Mouse (Mus musculus) fat pad, adult 2 months (tissue): ENCODE measurements around the gene Zdhhc5.

Experiments
- DNase-seq: peaks from one replicate; pipeline ENCODE4 v3.0.0-alpha.2; 2011; ENCODE audit warnings: low read depth, low spot score; ENCODE audit errors: extremely low read depth

Gene Zdhhc5

DNA sequence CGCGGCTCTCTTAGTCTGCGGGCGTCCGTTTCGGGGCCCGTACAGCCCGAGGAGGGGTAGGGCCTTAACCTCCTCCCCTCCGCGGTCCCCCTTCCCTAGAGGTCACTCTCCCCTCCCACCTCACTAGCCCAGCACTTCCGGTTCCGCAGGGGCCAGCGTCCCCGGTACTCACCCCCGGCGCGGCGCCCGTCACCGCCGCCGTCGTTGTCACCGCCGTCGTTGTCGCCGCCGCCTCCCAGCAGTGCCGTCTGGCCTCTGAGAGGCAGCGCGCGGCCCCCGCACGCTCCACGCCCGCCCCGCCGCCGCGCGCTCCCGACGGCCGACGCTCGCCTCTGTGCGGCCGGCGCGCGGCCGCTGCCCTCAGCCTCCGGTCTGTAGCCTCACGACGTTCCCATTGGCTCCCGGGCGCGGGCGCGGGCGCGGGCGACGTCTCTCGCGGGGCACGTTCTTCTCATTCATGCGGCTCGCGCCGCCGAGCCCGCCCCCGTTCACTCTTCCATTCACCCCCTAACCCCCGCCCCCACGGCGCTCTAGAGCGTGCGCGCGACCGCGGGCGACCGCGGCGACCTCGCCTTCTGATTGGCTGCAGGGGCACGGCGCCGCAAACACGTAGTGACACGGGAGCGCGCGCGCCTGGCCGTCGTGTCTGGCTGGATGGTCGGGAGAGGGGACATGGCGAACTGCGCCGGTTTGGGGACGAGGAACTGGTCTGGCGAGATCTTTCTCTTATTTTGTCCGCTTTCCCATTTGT, at the start of gene Zdhhc5:
Gene Zdhhc5 (minus strand): TSS at position 370 of the 751 bp plus-strand sequence.
- peak; percentile 71 for DNase-seq

DNA sequence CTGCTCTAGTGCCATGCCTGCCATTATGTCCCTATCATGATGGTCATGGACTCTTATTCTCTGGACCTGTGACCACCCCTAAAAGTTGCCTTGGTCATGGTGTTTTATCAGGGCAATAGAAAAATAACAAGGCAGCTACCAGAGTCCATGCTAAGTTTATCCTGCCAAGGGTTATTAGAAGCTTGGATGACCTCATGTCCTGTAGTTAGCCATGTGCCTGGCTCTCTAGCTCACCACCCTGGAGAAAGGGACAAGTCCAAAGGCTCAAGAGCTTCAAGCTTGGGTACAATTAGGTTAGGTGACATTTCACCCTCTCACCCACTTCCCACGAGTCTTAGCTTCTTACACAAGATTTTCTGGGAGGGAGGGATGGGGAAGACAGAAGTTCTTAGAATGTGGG, 47.8 kb upstream of the Zdhhc5 start:
- DNase-seq: no peak

GRCm38 (mm10) chr2:84762295-84762694, 47.3 kb upstream of the Zdhhc5 start:
- no peak for DNase-seq

DNA sequence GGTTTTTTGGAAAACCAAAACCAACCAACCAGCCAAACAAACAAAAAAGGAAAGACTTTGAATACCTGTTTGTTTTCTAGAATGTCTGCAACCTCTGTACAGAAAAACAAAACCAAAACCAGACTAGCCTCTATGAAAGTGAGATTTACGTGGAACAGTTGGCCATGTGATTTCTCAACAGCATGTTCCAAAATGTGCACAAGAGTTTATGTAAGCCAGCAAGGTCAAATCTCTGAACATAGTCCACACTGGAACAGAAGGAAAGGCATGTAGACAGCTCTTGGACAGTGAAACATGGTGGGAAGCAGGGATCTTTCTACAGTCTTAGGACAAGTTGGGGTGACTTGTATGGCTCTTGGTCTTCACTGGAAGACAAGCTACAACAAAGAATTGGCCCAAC, 46.9 kb upstream of the Zdhhc5 start:
- no peak for DNase-seq

GRCm38 (mm10) chr2:84761309-84761708, 46.3 kb upstream of the Zdhhc5 start:
- no peak for DNase-seq

DNA sequence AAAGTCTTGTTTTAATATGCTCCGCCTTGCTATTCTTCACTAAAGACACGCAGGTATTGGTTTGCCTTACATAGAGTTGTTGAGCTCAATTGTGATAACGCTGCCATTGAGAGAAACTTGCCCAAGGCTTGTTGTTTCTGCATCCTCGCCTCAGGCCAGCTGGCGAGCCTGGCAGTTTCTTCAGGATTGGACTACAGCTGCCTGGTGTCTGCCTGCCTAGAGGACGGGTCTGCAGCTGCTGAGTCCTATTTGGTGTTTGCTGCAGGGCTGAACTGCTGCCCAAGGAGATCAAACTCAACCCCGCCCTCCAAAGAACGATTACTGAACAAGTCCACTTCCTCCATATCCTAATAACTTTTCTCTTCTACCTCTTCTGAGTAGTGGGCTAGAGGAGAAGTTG, 45.8 kb upstream of the Zdhhc5 start:
- no peak for DNase-seq

- no peak for DNase-seq
These were observed 43.7 kb upstream of the Zdhhc5 start for GRCm38 (mm10) chr2:84758542-84759127.

DNA sequence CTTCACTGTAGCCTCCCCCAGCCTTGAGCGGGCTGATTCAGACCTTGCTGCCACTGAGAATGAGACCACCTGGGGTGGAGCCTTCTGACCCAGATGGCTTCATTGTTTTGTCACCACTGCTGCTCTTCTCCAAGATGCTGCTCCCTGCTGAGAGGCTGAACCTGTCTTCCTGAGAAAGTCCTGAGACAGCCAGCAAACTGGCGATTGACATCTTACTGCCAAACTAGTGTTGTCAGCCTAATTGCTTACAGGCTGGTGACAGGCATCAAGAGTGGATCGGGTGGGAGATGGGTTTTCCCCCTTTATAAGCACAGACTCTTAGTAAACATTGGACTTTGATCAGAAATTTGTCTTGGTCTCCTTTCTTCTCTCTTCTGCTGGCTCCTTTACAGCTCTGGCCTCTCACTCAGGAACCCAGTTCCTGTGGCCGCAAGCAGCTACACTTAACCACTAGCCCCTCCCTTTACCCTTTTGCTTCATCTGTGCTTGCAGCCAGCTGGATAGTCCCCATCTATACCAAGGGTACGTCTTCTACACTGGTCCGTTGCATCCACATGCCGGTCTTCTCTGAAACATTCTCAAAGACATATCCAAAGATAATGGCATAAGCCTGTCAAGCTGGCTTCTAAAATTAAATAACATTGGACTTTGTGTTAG, 42.2 kb upstream of the Zdhhc5 start:
- DNase-seq: no peak

- DNase-seq: no peak
These were observed 41.3 kb upstream of the Zdhhc5 start for GRCm38 (mm10) chr2:84756245-84756644.

DNA sequence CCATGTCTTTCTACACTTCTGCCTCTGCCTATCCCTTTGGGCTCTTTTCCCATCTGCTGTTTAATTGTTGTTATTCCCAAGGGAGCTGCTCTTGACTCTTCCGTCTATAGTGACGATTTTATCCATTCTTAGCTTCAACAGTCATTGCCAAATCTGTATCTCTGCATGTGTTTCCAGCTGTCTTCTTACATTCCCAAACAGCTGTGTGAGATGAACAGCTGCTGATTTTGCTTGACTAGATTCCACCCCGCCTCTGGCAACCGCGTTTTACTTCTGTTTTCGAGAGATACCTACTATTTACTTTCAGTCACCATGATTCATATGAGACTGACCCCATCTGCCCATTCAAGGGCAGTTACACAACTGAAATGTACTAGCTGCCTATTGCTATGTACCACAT, 35.1 kb upstream of the Zdhhc5 start:
- no peak for DNase-seq

DNA sequence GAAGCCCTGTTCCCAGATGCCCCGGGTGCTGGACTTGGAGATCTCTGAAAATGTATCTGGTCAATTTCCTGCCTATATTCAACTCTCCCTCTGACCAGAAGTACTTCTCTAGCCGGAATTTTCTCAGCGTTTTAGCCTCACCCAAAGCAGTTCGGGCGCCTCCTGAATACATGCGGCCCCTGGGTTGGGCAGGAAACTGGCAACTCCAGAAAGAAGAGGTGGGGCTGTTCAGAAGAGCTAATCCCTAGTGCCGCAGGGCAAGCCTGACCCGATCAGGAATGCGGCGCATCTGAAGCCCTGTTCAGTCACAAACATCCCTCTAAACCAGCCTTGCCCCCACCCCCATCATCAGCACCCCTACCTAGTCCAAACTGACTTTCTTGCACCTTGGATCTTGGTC, 29.1 kb upstream of the Zdhhc5 start:
- DNase-seq: no peak

- no peak for DNase-seq
These were observed 28.6 kb upstream of the Zdhhc5 start, which contains the start of gene Gm19426 for GRCm38 (mm10) chr2:84743561-84743960. Gene Gm19426, minus strand, starts transcription at chr2:84743655.

GRCm38 (mm10) chr2:84742451-84743283, 27.7 kb upstream of the Zdhhc5 start:
- DNase-seq: no peak

- DNase-seq: no peak
These were observed 27.0 kb upstream of the Zdhhc5 start for GRCm38 (mm10) chr2:84741841-84742450.

- no peak for DNase-seq
These were observed 25.8 kb upstream of the Zdhhc5 start for GRCm38 (mm10) chr2:84740608-84741333.

DNA sequence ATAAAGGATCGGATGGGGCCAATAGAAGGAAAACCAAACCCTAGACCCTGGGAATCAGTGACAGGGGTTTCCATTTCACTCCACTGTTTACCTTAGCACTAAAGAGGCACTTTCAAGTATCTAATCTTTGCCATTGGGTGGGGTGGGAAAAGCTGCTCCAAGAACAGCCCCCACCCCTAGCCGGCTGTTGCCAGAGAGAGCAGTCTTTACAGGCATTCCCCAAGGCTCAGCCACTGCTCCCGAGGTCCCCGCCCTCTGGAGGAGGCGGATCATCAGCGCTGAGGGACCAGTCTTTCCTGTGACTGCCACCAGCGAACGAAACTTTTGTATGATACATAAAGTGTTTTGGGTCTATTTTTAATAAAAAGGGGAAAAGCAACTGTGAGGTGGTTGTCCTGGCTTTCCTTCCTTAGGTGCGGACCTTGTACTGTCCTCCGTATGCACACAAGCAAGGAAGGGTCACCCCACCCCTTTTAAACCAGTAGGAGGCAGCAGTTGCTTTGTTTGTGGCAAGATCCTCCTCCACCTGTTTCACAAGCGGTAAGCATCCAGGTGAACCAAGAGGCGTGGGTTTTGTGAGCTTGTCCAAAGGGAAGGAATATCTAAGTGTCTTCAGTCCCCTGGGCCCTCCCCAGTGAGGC, 23.4 kb upstream of the Zdhhc5 start:
- DNase-seq: no peak

- no peak for DNase-seq
These were observed 22.5 kb upstream of the Zdhhc5 start for GRCm38 (mm10) chr2:84737451-84737925.

GRCm38 (mm10) chr2:84736312-84737161, 21.6 kb upstream of the Zdhhc5 start:
- DNase-seq: no peak
